Mouse (Mus musculus) inflammation-experienced regulatory T-cells (primary cell): ENCODE measurements around the gene Olfr406. TPM values are rescaled to one million over a fixed set of nuclear protein-coding genes. Genes with fewer than 3 reads are reported as not detected.

Experiments used
- polyA plus RNA-seq, 2 experiments: library from polyadenylated mRNA; unstranded; fragments of 100-300 nt; shearing (Covaris generic); gene quantifications; one replicate each; pipeline ENCODE4 v1.2.1; 2017

Gene Olfr406
- polyA plus RNA-seq: under 1 TPM in 1 of 2 experiments, not detected in 1; 0.64 TPM

DNA sequence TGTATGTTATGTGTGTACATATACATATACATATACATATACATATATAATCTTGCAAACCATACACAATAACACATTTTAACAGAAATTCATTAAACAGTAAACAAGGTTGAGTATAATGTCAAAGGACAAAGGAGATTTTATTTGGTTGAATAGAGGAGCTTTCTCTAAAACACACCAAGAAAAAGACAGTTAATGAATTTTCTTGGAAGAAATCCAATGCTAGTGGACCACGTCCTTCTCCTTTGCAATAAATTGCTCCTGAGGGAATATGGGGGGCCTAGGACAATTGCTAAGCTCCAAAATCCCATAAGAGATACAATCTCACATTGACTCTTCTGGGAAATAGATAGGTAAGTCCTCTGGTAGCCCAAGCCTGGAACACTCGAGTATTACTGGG lies at the start of gene Olfr406:
Olfr406 (plus strand) TSS at position 301 of the 400 bp plus-strand sequence.

DNA sequence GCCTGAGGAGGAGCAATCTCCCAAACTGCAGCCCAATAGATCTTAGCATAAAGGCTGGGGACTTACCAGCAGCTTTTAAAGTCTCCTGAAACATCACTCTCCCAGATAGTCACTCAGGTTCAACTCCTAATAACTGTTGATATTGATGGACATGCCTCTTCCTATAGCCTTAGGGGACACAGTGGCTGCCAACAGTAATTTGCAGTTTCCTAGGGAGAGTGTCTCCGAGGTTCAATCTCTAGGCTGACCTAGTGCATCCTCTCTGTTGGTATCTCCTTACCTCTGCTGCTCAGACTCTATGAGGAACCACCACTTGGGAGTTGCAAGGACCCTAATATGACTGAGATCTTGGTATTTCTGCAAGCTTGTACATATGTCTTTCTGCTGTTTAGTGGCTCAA lies 48.3 kb upstream of the Olfr406 start, which contains the start of gene Olfr43:
Olfr43 (minus strand) TSS at position 101 of the 400 bp plus-strand sequence.

DNA sequence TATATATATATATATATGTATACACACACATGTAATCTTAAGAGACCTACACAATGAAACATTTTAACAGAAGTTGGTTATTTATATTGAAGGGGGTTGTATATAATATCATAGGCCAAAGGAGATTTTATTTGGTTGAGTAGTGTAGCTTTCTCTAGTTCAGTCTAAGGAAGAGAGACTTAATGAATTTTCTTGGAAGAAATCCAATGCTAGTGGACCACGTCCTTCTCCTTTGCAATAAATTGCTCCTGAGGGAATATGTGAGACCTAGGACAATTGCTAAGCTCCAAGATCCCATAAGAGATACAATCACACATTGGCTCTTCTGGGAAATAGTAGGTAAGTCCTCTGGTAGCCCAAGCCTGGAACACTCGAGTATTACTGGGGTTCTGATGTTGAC lies 23.8 kb downstream of the Olfr406 start, which contains the start of gene Olfr59:
Olfr59 (plus strand) TSS at position 301 of the 400 bp plus-strand sequence.

Other genes with a start within 250 kb of the Olfr406 start
- gene Olfr139, start 203.3 kb upstream of the Olfr406 start, polyA plus RNA-seq: not detected
- not detected for gene Olfr399, start 203.2 kb upstream of the Olfr406 start, polyA plus RNA-seq
- gene Zfp616, start 189.9 kb upstream of the Olfr406 start, polyA plus RNA-seq: under 1 TPM in 1 of 2 experiments, not detected in 1; 0.21 TPM
- gene Olfr401, start 146.1 kb upstream of the Olfr406 start, polyA plus RNA-seq: not detected
- not detected for gene Olfr402, start 106.3 kb upstream of the Olfr406 start, polyA plus RNA-seq
- not detected for gene Olfr403, start 73.6 kb upstream of the Olfr406 start, polyA plus RNA-seq
- gene Olfr43, start 48.4 kb upstream of the Olfr406 start, polyA plus RNA-seq: 1 to 10 TPM in 1 of 2 experiments, under 1 TPM in 1; 0.23 to 3.4 TPM
- under 1 TPM; 0.10 to 0.28 TPM for gene Olfr59, start 23.9 kb downstream of the Olfr406 start, polyA plus RNA-seq
- under 1 TPM; 0.14 to 0.38 TPM for gene Olfr410, start 78.2 kb downstream of the Olfr406 start, polyA plus RNA-seq
- gene Olfr411, start 92.8 kb downstream of the Olfr406 start, polyA plus RNA-seq: 1 to 10 TPM in 1 of 2 experiments, not detected in 1; 1.5 TPM
- gene Olfr412, start 102.3 kb downstream of the Olfr406 start, polyA plus RNA-seq: not detected